Mouse (Mus musculus): ENCODE measurements around the gene Mtus2. TPM values are rescaled to one million over a fixed set of nuclear protein-coding genes. Genes with fewer than 3 reads are reported as not detected.
A peak's percentile ranks its signal among the peaks of the same experiment; 100 is the strongest.

Gene Mtus2
- polyA plus RNA-seq, 1 experiment from 2014 or later, result 5.5 TPM

DNA sequence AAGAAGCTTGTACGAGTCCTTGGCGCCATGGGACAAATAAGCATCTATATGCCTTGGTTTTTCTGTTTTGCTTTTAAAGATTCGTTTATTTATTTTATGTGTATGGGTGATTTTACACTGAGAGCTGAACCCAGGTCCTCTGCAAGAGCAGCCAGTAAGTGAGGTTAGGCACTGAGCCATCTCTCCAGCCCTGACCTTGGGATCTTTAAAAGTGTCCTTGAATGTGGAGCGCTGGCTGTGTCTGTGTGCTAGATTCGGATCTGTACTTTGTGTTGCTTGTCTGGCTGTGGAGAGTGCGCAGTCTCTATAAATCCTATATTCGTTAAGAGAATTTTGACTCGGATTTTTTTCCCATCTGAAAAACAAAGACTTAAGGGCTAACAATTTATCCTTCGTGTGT lies 40.9 kb upstream of the Mtus2 start:
- H3K27ac ChIP-seq (ENCODE audit: low read length), result no peak overlapping the region
- no peak overlapping the region for H3K9ac ChIP-seq (replicated peaks; ENCODE audit: low read depth)
- no peak for ATAC-seq
- TF ChIP-seq CTCF (IDR thresholded peaks at IDR 0.05) (no peak), EP300 (IDR thresholded peaks at IDR 0.05) (no peak)
- H3K4me1 ChIP-seq (ENCODE audit: insufficient read depth, low read depth, low read length), result 0 out of 2 replicates have a peak, but pooled peaks cover 5% of the 10 kb centered on the region
- DNase-seq (ENCODE audit: low spot score), result no peak
- no peaks in the 10 kb centered on the region for H3K9me3 ChIP-seq (ENCODE audit: low read length)
- no peak overlapping the region for H3K4me2 ChIP-seq (replicated peaks; ENCODE audit: low read depth, low read length)
- H3K4me3 ChIP-seq (ENCODE audit: low read depth, low read length), result no peak overlapping the region
- no peaks in the 10 kb centered on the region for H3K27me3 ChIP-seq (replicated peaks; ENCODE audit: insufficient read depth, low read length)
- no peaks in the 10 kb centered on the region for H3K36me3 ChIP-seq (ENCODE audit: insufficient read depth, low read length)
- 79% methylated on average over 9 of the region's 9 CpGs for WGBS

DNA sequence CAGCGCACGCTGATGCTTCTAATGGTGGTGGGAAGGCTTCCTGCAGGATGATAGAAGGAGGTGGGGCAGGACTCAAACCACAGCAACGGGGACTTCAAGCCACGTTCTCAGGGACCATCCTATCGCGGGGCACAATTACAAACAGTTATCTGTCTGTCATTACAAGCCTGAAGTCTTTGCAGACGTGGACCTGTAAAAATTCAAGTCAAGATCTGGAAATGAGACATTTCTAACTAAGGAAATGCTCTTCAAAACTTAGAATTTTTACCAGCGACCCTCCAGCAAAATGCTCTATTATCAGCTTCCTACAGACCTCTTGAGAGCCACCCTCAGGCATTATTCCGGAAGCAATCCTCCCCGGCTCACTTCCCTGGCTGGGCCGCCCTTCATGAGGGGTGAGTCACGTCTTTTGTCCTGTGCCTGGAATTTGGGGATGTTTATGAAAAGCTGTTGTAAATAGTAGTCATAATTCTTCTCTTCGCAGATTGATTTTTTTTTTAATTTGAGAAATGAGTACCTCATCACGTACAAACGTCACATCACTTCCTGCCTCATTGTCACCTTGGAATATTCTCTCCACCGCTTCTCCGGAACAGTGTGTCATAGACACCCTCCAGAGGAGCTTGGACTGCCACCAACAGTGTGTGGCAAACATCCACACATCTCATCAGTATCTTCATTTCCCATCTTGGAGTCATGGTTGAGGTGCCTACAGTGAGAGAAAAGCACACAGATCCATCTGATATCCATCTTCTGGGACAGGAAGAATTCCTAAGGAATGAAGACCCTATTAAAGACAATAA lies 38.9 kb upstream of the Mtus2 start:
- DNase-seq (ENCODE audit: low spot score), result peak; percentile 74
- Histone ChIP-seq H3K4me2 (replicated peaks; ENCODE audit: low read depth, low read length) (no peak overlapping the region), H3K4me1 (ENCODE audit: insufficient read depth, low read depth, low read length) (0 out of 2 replicates have a peak, but pooled peaks cover 5% of the 10 kb centered on the region), H3K36me3 (ENCODE audit: insufficient read depth, low read length) (no peaks in the 10 kb centered on the region), H3K9ac (replicated peaks; ENCODE audit: low read depth) (no peak overlapping the region), H3K27ac (ENCODE audit: low read length) (0 out of 2 replicates have a peak overlapping the region, but pooled peaks have one; percentile 38), H3K4me3 (ENCODE audit: low read depth, low read length) (no peak overlapping the region), H3K27me3 (replicated peaks; ENCODE audit: insufficient read depth, low read length) (no peaks in the 10 kb centered on the region), H3K9me3 (ENCODE audit: low read length) (no peaks in the 10 kb centered on the region)
- no peak for TF ChIP-seq CTCF (IDR thresholded peaks at IDR 0.05)
- peak; percentile 99 for TF ChIP-seq EP300 (IDR thresholded peaks at IDR 0.05)
- ATAC-seq, result peak; percentile 86
- WGBS, result 45% methylated on average over 17 of the region's 17 CpGs

DNA sequence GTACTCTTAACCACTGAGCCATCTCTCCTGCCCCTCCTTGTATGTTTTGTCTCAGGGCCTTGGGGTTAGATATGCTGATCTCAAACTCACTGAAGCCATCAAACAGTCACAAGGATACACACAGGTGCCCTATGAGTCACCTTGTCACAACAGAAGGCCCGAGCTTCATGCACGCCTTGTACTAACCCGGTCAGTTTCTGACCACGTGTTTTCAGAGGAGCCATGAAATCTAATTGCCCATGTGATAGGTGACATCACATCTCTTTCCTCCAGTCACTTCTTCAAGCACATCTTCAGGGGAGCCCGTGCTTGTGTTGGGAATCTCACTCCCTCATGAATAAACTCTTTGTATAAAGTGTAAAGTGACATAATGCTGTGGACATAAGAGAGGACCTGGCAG lies 32.5 kb upstream of the Mtus2 start:
- TF ChIP-seq EP300 (IDR thresholded peaks at IDR 0.05) (no peak), CTCF (IDR thresholded peaks at IDR 0.05) (no peak)
- no peaks in the 10 kb centered on the region for H3K27me3 ChIP-seq (replicated peaks; ENCODE audit: insufficient read depth, low read length)
- no peaks in the 10 kb centered on the region for H3K9me3 ChIP-seq (ENCODE audit: low read length)
- no peaks in the 10 kb centered on the region for H3K4me1 ChIP-seq (ENCODE audit: insufficient read depth, low read depth, low read length)
- DNase-seq (ENCODE audit: low spot score), result no peak
- no peak overlapping the region for H3K4me3 ChIP-seq (ENCODE audit: low read depth, low read length)
- ATAC-seq, result no peak
- no peaks in the 10 kb centered on the region for H3K36me3 ChIP-seq (ENCODE audit: insufficient read depth, low read length)
- H3K4me2 ChIP-seq (replicated peaks; ENCODE audit: low read depth, low read length), result no peak overlapping the region
- no peak overlapping the region for H3K27ac ChIP-seq (ENCODE audit: low read length)
- 66% methylated on average over 5 of the region's 5 CpGs for WGBS
- H3K9ac ChIP-seq (replicated peaks; ENCODE audit: low read depth), result no peak overlapping the region

DNA sequence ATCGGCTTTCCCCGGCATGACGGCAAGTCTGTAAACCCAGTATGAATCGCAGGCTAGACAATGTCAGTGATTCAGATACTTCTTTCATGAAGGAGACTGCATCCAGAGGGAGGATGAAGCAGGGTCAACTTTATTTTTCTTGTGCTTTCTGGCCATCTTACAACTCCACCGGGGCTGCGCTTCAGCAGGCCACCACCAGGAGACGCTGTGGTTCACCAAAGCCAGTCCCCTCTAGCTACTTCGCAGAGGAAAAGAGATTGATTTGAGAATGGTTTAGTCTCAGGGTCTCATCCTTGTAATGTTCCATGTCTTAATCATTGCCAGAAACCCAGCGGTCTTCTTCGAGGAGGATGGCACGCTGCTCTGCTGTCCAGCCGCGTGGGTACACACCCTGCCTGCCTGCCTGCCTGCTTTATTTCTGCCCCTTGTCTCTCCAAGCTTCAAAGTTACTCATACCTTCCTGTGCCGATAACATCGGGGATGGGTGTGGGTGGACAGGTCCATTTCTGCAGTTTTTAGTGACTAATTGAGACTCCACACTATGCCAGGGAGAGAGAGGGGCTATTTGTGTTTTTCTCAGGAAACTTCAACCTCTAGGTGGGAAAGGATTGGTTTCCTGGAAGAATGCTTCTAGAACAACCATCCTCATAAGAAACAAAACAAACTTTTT lies 31.1 kb upstream of the Mtus2 start:
- Histone ChIP-seq H3K9ac (replicated peaks; ENCODE audit: low read depth) (no peak overlapping the region), H3K4me2 (replicated peaks; ENCODE audit: low read depth, low read length) (no peak overlapping the region), H3K27ac (ENCODE audit: low read length) (no peak overlapping the region), H3K9me3 (ENCODE audit: low read length) (no peaks in the 10 kb centered on the region), H3K4me3 (ENCODE audit: low read depth, low read length) (no peak overlapping the region), H3K36me3 (ENCODE audit: insufficient read depth, low read length) (no peaks in the 10 kb centered on the region), H3K4me1 (ENCODE audit: insufficient read depth, low read depth, low read length) (no peaks in the 10 kb centered on the region), H3K27me3 (replicated peaks; ENCODE audit: insufficient read depth, low read length) (no peaks in the 10 kb centered on the region)
- ATAC-seq (peak; percentile 67), DNase-seq (ENCODE audit: low spot score) (peak; percentile 31)
- TF ChIP-seq EP300 (IDR thresholded peaks at IDR 0.05) (peak; percentile 86), CTCF (IDR thresholded peaks at IDR 0.05) (peak; percentile 78)
- WGBS, result 61% methylated on average over 15 of the region's 15 CpGs

DNA sequence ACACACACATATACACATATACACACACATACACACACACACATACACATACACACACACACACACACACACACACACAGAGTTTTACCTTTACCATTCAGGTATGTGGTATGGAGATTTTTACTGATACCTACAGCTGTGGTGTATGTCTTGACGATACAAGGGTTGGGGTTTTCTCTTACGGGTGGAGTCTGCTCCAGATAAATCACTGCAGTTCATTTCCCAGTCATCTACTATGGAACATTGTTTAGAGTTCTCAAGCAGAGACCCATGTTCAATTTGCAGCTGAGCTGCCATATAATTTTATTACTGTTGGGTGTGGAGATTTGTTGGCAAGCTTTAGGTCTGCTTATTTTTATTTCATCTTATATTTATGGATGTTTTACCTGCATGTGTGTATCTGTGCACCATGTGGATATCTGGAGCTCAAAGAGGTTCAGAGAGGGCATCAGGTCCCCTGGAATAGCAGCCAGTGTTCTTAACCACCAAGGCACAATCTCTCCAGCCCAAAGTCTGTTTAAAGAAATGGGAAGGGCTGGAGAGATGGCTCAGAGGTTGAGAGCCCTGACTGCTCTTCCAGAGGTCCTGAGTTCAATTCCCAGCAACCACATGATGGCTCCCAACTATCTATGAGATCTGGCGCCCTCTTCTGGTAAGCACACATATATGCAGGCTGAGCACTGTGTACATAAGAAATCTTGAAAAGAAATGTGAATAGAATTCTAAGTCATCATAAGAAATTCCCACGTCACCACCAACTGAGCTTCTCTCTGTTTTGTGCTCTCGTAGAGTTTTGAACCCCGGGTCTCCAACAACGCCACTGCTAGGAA lies 28.2 kb upstream of the Mtus2 start:
- DNase-seq (ENCODE audit: low spot score) (no peak), ATAC-seq (no peak)
- TF ChIP-seq CTCF (IDR thresholded peaks at IDR 0.05) (peak; percentile 49), EP300 (IDR thresholded peaks at IDR 0.05) (no peak)
- H3K4me1 ChIP-seq (ENCODE audit: insufficient read depth, low read depth, low read length), result no peaks in the 10 kb centered on the region
- no peak overlapping the region for H3K9ac ChIP-seq (replicated peaks; ENCODE audit: low read depth)
- H3K4me2 ChIP-seq (replicated peaks; ENCODE audit: low read depth, low read length), result no peak overlapping the region
- no peaks in the 10 kb centered on the region for H3K27me3 ChIP-seq (replicated peaks; ENCODE audit: insufficient read depth, low read length)
- no peak overlapping the region for H3K27ac ChIP-seq (ENCODE audit: low read length)
- 79% methylated on average over 7 of the region's 7 CpGs for WGBS
- H3K36me3 ChIP-seq (ENCODE audit: insufficient read depth, low read length), result no peaks in the 10 kb centered on the region
- H3K9me3 ChIP-seq (ENCODE audit: low read length), result no peaks in the 10 kb centered on the region
- H3K4me3 ChIP-seq (ENCODE audit: low read depth, low read length), result no peak overlapping the region

DNA sequence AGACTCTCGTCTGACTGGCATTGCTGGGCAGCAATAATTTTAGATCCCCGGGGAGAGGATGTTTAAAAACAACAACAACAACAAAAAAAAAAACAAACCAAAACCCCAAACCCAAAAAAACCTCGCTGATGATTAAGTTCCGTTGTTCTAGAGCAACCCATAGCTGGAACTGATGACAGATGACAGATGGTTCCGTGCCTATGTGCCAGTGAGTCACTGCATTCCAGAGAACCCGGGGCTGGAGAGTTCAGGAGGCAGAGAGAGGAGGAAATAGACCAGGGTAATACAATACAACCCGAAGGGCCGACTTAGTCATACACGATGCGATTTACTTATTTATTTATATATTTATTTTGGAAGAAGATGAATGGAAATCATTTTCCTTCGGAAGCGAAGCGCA lies 22.0 kb upstream of the Mtus2 start:
- H3K9me3 ChIP-seq (ENCODE audit: low read length), result no peaks in the 10 kb centered on the region
- ATAC-seq, result no peak
- TF ChIP-seq CTCF (IDR thresholded peaks at IDR 0.05) (no peak), EP300 (IDR thresholded peaks at IDR 0.05) (no peak)
- no peak for DNase-seq (ENCODE audit: low spot score)
- H3K36me3 ChIP-seq (ENCODE audit: insufficient read depth, low read length), result no peaks in the 10 kb centered on the region
- WGBS, result 80% methylated on average over 13 of the region's 13 CpGs
- H3K9ac ChIP-seq (replicated peaks; ENCODE audit: low read depth), result no peak overlapping the region
- no peaks in the 10 kb centered on the region for H3K27me3 ChIP-seq (replicated peaks; ENCODE audit: insufficient read depth, low read length)
- no peaks in the 10 kb centered on the region for H3K4me1 ChIP-seq (ENCODE audit: insufficient read depth, low read depth, low read length)
- no peak overlapping the region for H3K4me2 ChIP-seq (replicated peaks; ENCODE audit: low read depth, low read length)
- no peak overlapping the region for H3K4me3 ChIP-seq (ENCODE audit: low read depth, low read length)
- no peak overlapping the region for H3K27ac ChIP-seq (ENCODE audit: low read length)
